Mouse (Mus musculus): Measurements from ENCODE around the gene Efcab10. TPM values are rescaled to one million over a fixed set of nuclear protein-coding genes. Genes with fewer than 3 reads are reported as not detected.

The Efcab10 gene
- not detected for total RNA-seq (2021)
- long read RNA-seq, experiment 1, result 0 reads
- long read RNA-seq, experiment 2, result 0 reads

- DNase-seq, result no peak
Measured at GRCm38 (mm10) chr12:33394804-33395623, at the start of gene Efcab10. Gene Efcab10, plus strand, starts transcription at chr12:33394854.

DNA sequence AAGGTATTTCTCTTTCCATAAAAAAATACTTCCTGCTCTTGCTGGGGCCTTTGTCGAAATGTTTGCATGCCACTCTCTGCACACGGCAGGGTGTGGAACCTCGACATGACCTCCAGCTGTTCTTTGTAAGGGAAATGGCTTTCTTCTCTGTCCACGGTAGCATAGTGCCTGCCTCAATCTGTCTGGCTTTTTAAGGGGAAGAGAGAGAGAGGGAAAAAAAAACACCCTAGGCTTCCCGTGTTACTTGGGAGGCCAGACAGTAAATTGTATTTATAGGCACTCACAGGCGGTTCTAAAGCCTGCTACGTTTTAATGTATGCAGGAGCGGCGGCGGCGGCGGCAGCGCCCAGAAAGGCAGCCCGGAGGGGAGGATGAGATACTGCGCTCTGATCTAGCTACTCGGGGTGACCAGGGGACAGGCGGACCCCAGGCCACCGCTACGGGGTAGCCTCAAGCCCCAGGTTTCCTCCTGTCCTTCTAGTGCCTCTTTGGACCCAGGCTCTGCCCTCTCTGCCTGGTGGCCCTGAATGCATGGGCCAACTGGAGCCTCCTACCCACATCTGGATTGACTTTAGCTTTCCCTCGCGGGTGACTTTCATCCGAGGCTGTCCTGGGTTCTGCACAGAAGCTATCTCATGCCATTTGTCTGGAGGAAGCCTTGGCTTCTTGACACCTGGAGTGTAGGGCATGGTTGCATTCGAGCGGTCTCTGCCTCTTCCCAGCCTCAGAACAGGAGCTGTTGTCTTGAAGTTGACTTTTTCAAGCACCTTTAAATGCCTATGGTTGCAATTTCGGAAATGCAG is 49.5 kb upstream of the Efcab10 start:
- DNase-seq, result no peak

DNA sequence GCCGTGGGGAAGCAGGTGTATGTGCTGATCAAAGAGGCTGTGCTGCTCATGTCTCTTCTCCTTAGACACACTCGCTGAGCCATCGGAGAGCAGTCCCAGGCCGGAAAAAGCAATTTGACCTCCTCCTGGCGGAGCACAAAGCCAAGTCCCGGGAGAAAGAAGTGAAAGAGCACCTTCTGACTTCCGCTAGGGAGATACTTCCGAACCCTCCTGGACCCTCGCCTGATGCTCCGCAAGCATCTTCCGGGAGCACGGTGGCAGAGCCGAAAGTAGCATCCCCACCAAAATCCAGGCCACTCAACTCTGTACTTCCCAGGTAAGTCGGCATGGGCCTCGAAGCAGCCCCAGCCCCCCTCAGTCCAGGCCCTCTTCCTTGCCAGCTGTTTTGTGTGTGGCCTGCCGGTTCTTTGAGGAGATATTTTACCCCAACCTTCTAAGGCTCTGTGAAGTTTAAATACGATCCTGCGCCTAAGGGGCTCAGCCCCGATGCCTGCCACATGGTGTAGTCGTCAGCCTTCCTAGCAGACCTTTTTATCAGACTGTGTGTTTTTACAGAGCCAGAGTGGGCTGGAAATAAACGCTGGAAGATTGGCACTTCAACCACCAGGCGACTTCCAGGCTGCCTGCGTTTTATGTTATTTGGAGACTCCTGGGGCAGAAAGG is 48.8 kb upstream of the Efcab10 start:
- no peak for DNase-seq

- DNase-seq, result no peak
Measured at GRCm38 (mm10) chr12:33352671-33353070, 42.0 kb upstream of the Efcab10 start.

- DNase-seq, result no peak
Measured at GRCm38 (mm10) chr12:33358345-33358744, 36.3 kb upstream of the Efcab10 start.

DNA sequence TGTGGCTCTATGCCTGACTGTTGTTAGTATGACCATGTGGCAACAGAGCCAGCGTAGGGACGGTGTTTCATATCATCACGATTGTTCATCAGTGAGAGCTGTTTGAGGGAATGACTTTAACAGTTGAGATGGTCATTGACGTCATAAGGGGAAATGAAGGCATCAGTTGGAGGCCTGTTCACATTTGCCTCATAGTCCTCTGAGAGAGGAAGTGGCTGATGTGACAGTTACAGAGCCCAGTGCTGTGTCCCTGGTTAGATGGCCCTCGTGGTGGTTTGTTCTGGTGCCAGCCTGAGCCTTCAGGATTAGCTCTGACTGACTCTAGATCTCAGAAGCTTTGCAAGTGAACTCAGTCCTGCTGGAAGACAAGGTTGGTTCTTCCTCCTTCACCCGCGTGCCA is 35.4 kb upstream of the Efcab10 start:
- no peak for DNase-seq

DNA sequence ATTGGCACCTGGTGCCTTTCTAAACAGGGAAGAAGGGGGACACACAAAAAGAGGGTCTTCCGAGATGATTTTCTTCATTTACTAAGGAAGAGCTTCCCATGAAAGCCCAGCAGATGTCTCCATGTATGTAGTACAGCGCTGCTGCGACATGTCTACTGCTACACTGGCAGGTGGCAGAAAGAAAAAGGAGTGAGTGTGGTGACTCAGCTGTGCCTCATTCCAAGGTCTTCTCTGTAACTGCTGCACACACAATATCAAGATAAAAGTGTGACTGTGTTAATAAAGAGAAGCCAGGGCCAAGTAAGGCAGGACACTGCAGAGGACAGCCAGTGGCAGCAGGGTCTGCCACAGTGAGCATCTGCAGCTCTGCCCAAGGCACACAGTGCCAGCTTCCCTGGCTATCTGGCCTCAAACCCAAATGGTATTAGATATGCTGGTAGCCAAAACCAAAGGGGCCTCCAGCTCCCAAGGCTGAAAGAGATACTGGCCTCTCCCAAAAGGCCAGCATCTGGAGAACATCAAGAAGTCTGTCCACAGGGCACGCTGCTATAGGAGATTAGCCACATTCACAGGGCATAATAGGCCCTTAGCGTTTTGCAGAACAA is 34.7 kb upstream of the Efcab10 start:
- no peak for DNase-seq

GRCm38 (mm10) chr12:33360729-33361128 is 33.9 kb upstream of the Efcab10 start:
- DNase-seq, result peak; percentile 65 to 78

- no peak for DNase-seq
Measured at GRCm38 (mm10) chr12:33364511-33364910, 30.1 kb upstream of the Efcab10 start.

DNA sequence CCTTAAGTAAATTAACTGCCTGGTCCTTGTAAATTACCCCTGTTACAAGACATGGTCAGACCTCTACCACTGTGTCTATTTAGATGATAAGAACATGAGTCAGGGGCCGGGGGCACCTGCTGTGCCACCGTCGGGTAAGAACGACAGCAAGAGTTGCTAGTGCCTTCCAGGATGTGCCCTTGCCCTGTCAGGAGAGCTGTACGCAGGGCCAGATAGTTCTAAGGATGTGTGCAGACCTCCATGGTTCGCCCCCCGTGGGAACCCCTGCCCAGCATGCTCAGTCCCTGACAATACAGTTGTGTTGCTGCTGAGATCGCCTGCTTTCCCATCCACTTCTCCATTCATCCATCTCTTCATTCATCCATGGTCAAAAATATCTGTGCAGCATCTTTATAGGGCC is 29.5 kb upstream of the Efcab10 start:
- DNase-seq, result no peak

DNA sequence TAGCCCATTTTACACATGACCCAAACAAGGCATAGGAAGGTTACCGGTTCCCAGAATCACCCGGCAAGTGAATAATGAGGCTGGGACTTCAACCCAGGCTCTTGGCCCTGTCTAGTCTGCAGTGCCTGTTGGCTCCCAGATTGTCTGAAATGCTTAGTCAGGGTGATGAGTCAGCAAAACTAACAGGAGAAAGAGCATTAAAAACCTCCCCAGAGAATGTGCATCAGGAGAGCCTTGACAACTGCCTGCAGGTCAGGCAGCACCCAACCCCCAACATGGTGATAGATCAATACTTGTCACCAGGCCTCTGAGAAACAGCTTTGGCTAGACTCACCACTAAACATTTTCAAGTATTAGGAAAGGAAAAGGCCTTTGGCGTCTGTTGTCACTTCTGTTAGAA is 25.1 kb upstream of the Efcab10 start:
- DNase-seq, result no peak

DNA sequence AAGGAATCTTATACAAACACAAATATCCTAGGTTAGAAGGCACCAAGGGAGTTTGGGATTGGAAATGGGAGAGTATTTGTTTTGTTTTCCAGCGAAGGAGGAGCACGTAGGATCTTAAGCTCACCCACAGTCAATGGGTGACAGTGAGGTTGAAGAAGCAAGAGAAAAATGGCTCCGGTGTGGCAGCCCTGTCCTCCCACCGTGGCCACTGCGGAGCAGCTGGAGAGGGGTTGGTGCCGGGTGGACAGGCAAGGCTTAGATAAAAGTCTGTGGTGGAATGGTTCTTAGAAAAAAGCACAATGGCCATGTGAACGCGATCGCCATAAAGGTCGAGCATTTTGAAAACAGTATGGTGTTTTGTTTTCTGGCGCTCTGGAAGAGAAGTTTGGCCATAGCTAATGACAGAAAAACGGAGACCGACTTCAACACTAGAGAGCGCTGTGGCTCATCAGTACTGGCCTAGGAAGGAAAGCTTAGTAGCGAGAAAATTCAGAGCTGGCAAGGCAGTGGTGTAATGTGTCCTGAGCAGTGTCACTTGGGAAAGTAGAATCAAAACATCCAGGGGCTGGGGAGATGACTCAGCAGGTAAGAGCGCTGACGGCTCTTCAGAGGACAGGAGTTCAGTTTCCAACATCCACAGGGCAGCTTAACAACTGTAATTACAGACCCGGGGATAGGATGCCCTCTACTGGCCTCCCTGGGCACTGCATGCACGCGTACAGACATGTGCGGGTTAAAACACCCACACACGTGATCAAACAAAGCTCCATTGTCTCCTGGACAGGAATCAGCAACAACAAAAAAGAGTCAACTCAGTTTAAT is 14.8 kb upstream of the Efcab10 start:
- DNase-seq, result peak; percentile 70 to 81

GRCm38 (mm10) chr12:33388842-33389241 is 5.8 kb upstream of the Efcab10 start:
- DNase-seq, result peak; percentile 52 to 80

DNA sequence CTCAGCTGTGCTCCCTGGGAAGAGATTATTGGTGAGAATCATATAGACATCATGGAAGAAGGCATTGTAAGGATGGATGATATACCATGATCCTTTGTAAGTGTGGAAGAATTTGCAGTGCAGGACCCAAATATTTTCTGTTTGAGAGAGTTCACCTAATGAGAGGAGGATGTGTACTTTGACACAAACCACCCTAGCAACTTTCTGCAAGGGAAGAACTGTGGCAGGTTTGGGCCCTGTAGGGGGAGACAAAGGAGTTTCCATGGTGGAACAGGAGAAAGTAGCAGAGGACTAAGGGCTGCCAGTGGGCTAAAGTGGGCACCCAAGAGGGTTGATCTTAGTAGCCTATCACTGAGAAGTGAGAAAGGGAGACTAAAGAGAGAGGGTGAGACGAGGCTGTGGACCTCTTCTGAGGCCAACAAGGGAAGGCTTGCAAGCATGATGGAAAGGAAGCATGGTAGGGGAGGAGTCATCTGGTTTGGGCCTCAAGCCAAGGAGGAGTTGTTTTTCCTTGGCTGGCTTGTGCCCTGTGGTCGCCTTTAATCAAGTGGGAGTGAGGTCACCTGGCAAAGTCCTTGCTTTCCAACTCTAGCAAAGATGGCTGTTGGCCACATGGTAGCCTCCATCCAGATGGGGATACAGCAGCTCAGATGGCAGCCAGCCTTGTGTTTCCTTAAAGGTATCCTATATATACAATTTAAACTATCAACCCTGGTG is 3.7 kb upstream of the Efcab10 start:
- no peak for DNase-seq

GRCm38 (mm10) chr12:33403265-33403693 is 8.6 kb downstream of the Efcab10 start:
- peak in 1 of 2 experiments; percentile 1 for DNase-seq

- no peak for DNase-seq
Measured at GRCm38 (mm10) chr12:33404996-33405395, 10.3 kb downstream of the Efcab10 start.

- DNase-seq, result no peak
Measured at GRCm38 (mm10) chr12:33405398-33406026, 10.9 kb downstream of the Efcab10 start.

DNA sequence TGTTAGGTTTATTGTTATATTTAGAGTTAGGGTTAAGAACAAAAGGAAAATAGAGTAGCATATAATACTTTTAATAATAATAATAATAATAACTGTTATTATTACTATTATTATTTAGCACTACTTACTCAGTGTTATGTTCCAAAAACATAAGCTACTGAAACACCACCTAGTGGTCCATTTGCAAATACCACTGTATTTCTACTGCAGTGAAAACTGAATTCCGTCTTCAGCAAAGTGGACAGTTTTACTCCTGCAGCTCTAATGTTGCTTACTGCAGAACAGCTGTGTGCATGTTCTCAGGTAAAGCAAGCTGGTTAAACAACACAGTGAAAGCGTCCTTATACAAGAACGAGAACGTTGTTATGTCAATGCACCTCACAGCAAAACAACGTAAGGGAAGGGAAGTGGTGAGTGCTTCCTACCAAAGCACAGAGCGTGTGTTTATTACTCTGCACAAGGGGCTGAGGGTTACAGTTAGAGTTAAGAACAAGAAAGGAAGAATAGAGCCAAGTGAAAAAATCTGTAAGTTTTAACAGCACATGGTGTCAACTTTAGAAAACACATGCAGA is 17.0 kb downstream of the Efcab10 start:
- no peak for DNase-seq

DNA sequence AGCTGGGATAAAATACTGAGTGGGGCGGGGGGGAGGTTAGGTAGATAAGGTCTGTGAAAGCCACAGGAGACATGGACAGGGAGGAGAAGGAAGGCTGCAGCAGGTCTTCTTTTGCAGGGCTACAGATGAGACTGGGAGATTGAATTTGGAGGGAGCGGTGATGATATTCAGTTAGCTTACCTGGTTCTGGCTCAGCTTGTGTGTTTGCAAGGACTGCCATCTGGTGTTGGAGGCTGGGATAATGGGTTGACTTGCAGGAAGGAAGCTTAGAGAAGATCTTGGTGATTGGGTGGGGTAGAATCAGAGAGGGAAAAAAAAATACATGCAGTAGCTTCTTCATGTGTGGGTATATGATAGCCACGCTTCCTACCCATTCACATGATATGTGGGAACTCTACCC is 29.7 kb downstream of the Efcab10 start:
- DNase-seq, result peak; percentile 10 to 38

GRCm38 (mm10) chr12:33427293-33427692 is 32.6 kb downstream of the Efcab10 start:
- no peak for DNase-seq
